Mouse (Mus musculus) ES-Bruce4 (cell line): ENCODE data around the gene Vat1l. TPM values are rescaled to one million over a fixed set of nuclear protein-coding genes. Genes with fewer than 3 reads are reported as not detected.

ENCODE experiments used
- H3K27ac ChIP-seq: 2 replicates; pipeline ENCODE4 v1.5.1; 2012; ENCODE audit warnings: low read length, inconsistent platforms; ENCODE audit not compliant: insufficient read depth
- H3K27me3 ChIP-seq: 2 replicates; pipeline ENCODE4 v1.6.1; 2012; ENCODE audit warnings: mild to moderate bottlenecking, low read length, inconsistent platforms; ENCODE audit not compliant: control insufficient read depth, poor library complexity, insufficient read depth, severe bottlenecking
- H3K36me3 ChIP-seq: 2 replicates; pipeline ENCODE4 v1.6.1; 2012; ENCODE audit warnings: inconsistent platforms, mild to moderate bottlenecking, low read length, moderate library complexity; ENCODE audit not compliant: control insufficient read depth, poor library complexity, insufficient read depth, severe bottlenecking
- H3K4me1 ChIP-seq: one replicate; pipeline ENCODE4 v1.8.1; 2011; ENCODE audit warnings: low read length; ENCODE audit not compliant: control insufficient read depth, insufficient read depth
- H3K4me3 ChIP-seq: 2 replicates; pipeline ENCODE4 v1.5.1; 2011; ENCODE audit warnings: low read depth, mild to moderate bottlenecking, low read length
- H3K9ac ChIP-seq: 2 replicates; pipeline ENCODE4 v1.6.1; 2012; ENCODE audit warnings: low read depth, mild to moderate bottlenecking, inconsistent platforms; ENCODE audit not compliant: poor library complexity, severe bottlenecking
- H3K9me3 ChIP-seq: replicated peaks from 2 replicates; pipeline ENCODE4 v1.6.1; 2012; ENCODE audit warnings: mild to moderate bottlenecking, low read length, inconsistent platforms; ENCODE audit not compliant: control insufficient read depth, poor library complexity, insufficient read depth, severe bottlenecking
- CTCF ChIP-seq: IDR thresholded peaks from one replicate; pipeline ENCODE4 v1.8.1; 2011; ENCODE audit warnings: low read depth, low read length
- EP300 ChIP-seq: IDR thresholded peaks from 2 replicates; pipeline ENCODE4 v1.6.1; 2011; ENCODE audit warnings: low read depth, low read length; ENCODE audit not compliant: insufficient read depth
- POLR2A ChIP-seq: IDR thresholded peaks from one replicate; pipeline ENCODE4 v1.8.1; 2011; ENCODE audit warnings: low read length; ENCODE audit not compliant: insufficient read depth
- polyA plus RNA-seq: library from polyadenylated mRNA; stranded (reverse); fragments of >200 nt; gene quantifications from 2 replicates; pipeline ENCODE4 v1.2.4, GENCODE M21; 2011; ENCODE audit warnings: low read depth; ENCODE audit not compliant: missing spikeins, insufficient read depth, insufficient read length

The Vat1l gene
- polyA plus RNA-seq, 1 experiment = 1.1 TPM

GRCm38 (mm10) chr8:114274558-114274957 is 69.1 kb downstream of the Vat1l start:
- H3K27ac ChIP-seq = no peak overlapping the region
- H3K9me3 ChIP-seq = no peaks in the 10 kb centered on the region
- no peak overlapping the region for H3K9ac ChIP-seq
- TF ChIP-seq CTCF = no peak
- no peak for TF ChIP-seq POLR2A
- TF ChIP-seq EP300 = no peak
- no peaks in the 10 kb centered on the region for H3K27me3 ChIP-seq
- H3K36me3 ChIP-seq = no peaks in the 10 kb centered on the region
- no peaks in the 10 kb centered on the region for H3K4me1 ChIP-seq
- no peak overlapping the region for H3K4me3 ChIP-seq

- H3K4me3 ChIP-seq = no peak overlapping the region
- H3K9ac ChIP-seq = no peak overlapping the region
- H3K27me3 ChIP-seq = no peaks in the 10 kb centered on the region; the same call in 1 of the 2 replicates
- H3K36me3 ChIP-seq = no peaks in the 10 kb centered on the region
- no peak for TF ChIP-seq EP300
- TF ChIP-seq CTCF = no peak
- TF ChIP-seq POLR2A = no peak
- H3K4me1 ChIP-seq = no peaks in the 10 kb centered on the region
- H3K27ac ChIP-seq = no peak overlapping the region
- H3K9me3 ChIP-seq = no peaks in the 10 kb centered on the region
Observed at GRCm38 (mm10) chr8:114281101-114281500, 75.7 kb downstream of the Vat1l start.

- no peaks in the 10 kb centered on the region for H3K4me1 ChIP-seq
- H3K9me3 ChIP-seq = no peaks in the 10 kb centered on the region
- no peak for TF ChIP-seq POLR2A
- no peak for TF ChIP-seq CTCF
- no peak for TF ChIP-seq EP300
- H3K27me3 ChIP-seq = no peaks in the 10 kb centered on the region
- H3K36me3 ChIP-seq = no peaks in the 10 kb centered on the region
- no peak overlapping the region for H3K4me3 ChIP-seq
- no peak overlapping the region for H3K9ac ChIP-seq
- no peak overlapping the region for H3K27ac ChIP-seq
Observed at GRCm38 (mm10) chr8:114294889-114295748, 89.7 kb downstream of the Vat1l start.

- no peaks in the 10 kb centered on the region for H3K27me3 ChIP-seq
- no peak overlapping the region for H3K9ac ChIP-seq
- no peaks in the 10 kb centered on the region for H3K9me3 ChIP-seq
- TF ChIP-seq POLR2A (no peak), CTCF (no peak), EP300 (no peak)
- H3K4me1 ChIP-seq = no peaks in the 10 kb centered on the region
- no peak overlapping the region for H3K27ac ChIP-seq
- H3K4me3 ChIP-seq = no peak overlapping the region
- H3K36me3 ChIP-seq = no peaks in the 10 kb centered on the region
Observed at GRCm38 (mm10) chr8:114295749-114296067, 90.3 kb downstream of the Vat1l start.

GRCm38 (mm10) chr8:114298253-114298652 is 92.8 kb downstream of the Vat1l start:
- H3K9me3 ChIP-seq = no peaks in the 10 kb centered on the region
- TF ChIP-seq CTCF (no peak), POLR2A (no peak), EP300 (no peak)
- H3K4me1 ChIP-seq = no peaks in the 10 kb centered on the region

GRCm38 (mm10) chr8:114300072-114300471 is 94.7 kb downstream of the Vat1l start:
- no peaks in the 10 kb centered on the region for H3K36me3 ChIP-seq
- no peaks in the 10 kb centered on the region for H3K27me3 ChIP-seq
- no peaks in the 10 kb centered on the region for H3K4me1 ChIP-seq
- H3K9me3 ChIP-seq = no peaks in the 10 kb centered on the region
- no peak overlapping the region for H3K4me3 ChIP-seq
- TF ChIP-seq CTCF (no peak), POLR2A (no peak)
- no peak overlapping the region for H3K27ac ChIP-seq
- H3K9ac ChIP-seq = no peak overlapping the region

More at GRCm38 (mm10) chr8:114298253-114298652, 92.8 kb downstream of the Vat1l start:
- Histone ChIP-seq H3K4me3 (no peak overlapping the region), H3K9ac (no peak overlapping the region), H3K27ac (no peak overlapping the region), H3K36me3 (no peaks in the 10 kb centered on the region), H3K27me3 (no peaks in the 10 kb centered on the region)
